In genomic region chr15:85645396-85645795, GRCm38 (mm10) we compare ENCODE assay signal across 8 mouse cellular contexts.
A peak's percentile ranks its signal among the peaks of the same experiment; 100 is the strongest.
DNase-seq lines count a peak whose midpoint lies in the region; ATAC-seq and TF ChIP-seq lines count a peak whose summit lies in the region.

No protein-coding gene starts in this region.

- H3K9me3 ChIP-seq in heart, embryonic 16.5 days (replicated peaks; ENCODE audit: control insufficient read depth, low read length), result no peaks in the 10 kb centered on the region
- no peaks in the 10 kb centered on the region for H3K9me3 ChIP-seq in limb, embryonic 10.5 days (replicated peaks)

- H3K79me2 ChIP-seq in myocyte (ENCODE audit: control insufficient read depth, insufficient read depth), result no peaks in the 10 kb centered on the region

- TF ChIP-seq POLR2A in myocyte (IDR thresholded peaks at IDR 0.05; ENCODE audit: insufficient read length, low read depth), result no peak

- DNase-seq in left cerebral cortex, adult 2 months (ENCODE audit: extremely low spot score in 1 of 2, low spot score in 2 of 2), result no peak
- DNase-seq in left cerebral cortex, postnatal 25 days (ENCODE audit: low spot score in 2 of 2), result no peak
- DNase-seq in limb, embryonic 10.5 days (ENCODE audit: low spot score), result no peak
- DNase-seq in cerebellum, adult 8-10 months, result no peak
- DNase-seq in right cerebral cortex, postnatal 36 days (ENCODE audit: low spot score in 2 of 2), result no peak
- no peak for DNase-seq in right cerebral cortex, postnatal 4 days

- intact Hi-C loops in left cerebral cortex, adult 2 months (cut with DNase I), result no loop called here
- intact Hi-C loops in left cerebral cortex, postnatal 25 days (cut with DNase I), result no loop called here

- WGBS in heart, embryonic 16.5 days, result 48% methylated on average over 8 of the region's 8 CpGs
- WGBS in limb, embryonic 10.5 days, result 57% methylated on average over 8 of the region's 8 CpGs

- no peaks in the 10 kb centered on the region for H3K27me3 ChIP-seq in heart, embryonic 16.5 days (ENCODE audit: control insufficient read depth, insufficient read depth, low read length)
- H3K27me3 ChIP-seq in limb, embryonic 10.5 days (ENCODE audit: low read depth, poor library complexity, severe bottlenecking), result peaks cover 87% of the 10 kb centered on the region
- no peaks in the 10 kb centered on the region for H3K27me3 ChIP-seq in myocyte (ENCODE audit: control insufficient read depth, insufficient read depth, insufficient read length)

- H3ac ChIP-seq in myocyte (ENCODE audit: control insufficient read depth, insufficient read length), result peak overlapping the region; percentile 33

- peak overlapping the region; percentile 85 for H3K27ac ChIP-seq in left cerebral cortex, adult 2 months
- peak overlapping the region; percentile 83 for H3K27ac ChIP-seq in heart, embryonic 16.5 days (ENCODE audit: low read length)
- H3K27ac ChIP-seq in limb, embryonic 10.5 days, result peak overlapping the region; percentile 92

- H3K4me2 ChIP-seq in heart, embryonic 16.5 days (ENCODE audit: low read depth, low read length), result peak overlapping the region; percentile 91
- peak overlapping the region; percentile 85 for H3K4me2 ChIP-seq in myocyte (ENCODE audit: low read depth)

- H3K9ac ChIP-seq in heart, embryonic 16.5 days (ENCODE audit: low read length), result peak overlapping the region; percentile 88

- H3K36me3 ChIP-seq in heart, embryonic 16.5 days (ENCODE audit: control insufficient read depth, insufficient read depth), result no peaks in the 10 kb centered on the region
- no peaks in the 10 kb centered on the region for H3K36me3 ChIP-seq in limb, embryonic 10.5 days
- no peaks in the 10 kb centered on the region for H3K36me3 ChIP-seq in myocyte (ENCODE audit: control insufficient read depth, insufficient read depth)

- TF ChIP-seq CTCF in left cerebral cortex, adult 2 months (IDR thresholded peaks at IDR 0.05), result no peak

- H3K4me1 ChIP-seq in heart, embryonic 16.5 days (ENCODE audit: control insufficient read depth, insufficient read depth, low read length), result peaks cover 16% of the 10 kb centered on the region
- H3K4me1 ChIP-seq in limb, embryonic 10.5 days, result peaks cover 19% of the 10 kb centered on the region

- peak overlapping the region; percentile 44 for H3K4me3 ChIP-seq in left cerebral cortex, adult 2 months
- H3K4me3 ChIP-seq in heart, embryonic 16.5 days (ENCODE audit: low read length), result peak overlapping the region; percentile 69
- peak overlapping the region; percentile 56; the same call in 1 of the 2 replicates for H3K4me3 ChIP-seq in limb, embryonic 10.5 days
- peak overlapping the region; percentile 36 for H3K4me3 ChIP-seq in myocyte

- no peak for ATAC-seq in heart, embryonic 16.5 days (replicated peaks; ENCODE audit: extremely low read depth, insufficient read depth, low FRiP score)

TF ChIP-seq in myocyte, 11 proteins besides CTCF, POLR2A, EP300 and RAD21:
- TF ChIP-seq TCF3 (IDR thresholded peaks at IDR 0.05; ENCODE audit: insufficient read length, low read depth) (no peak), E2F4 (IDR thresholded peaks at IDR 0.05; ENCODE audit: insufficient read depth) (no peak), POLR2AphosphoS2 (IDR thresholded peaks at IDR 0.05; ENCODE audit: insufficient read length, low read depth) (no peak), MAX (IDR thresholded peaks at IDR 0.05; ENCODE audit: low read depth) (no peak), SRF (IDR thresholded peaks at IDR 0.05; ENCODE audit: control insufficient read depth, insufficient read length, low read depth) (no peak), MYOD1 (IDR thresholded peaks at IDR 0.05; ENCODE audit: control insufficient read depth in 1 of 3, insufficient read length in 2 of 3, low read depth in 2 of 3) (no peak), CEBPB (IDR thresholded peaks at IDR 0.05; ENCODE audit: insufficient read depth, poor library complexity, severe bottlenecking) (no peak), MYOG (IDR thresholded peaks at IDR 0.05; ENCODE audit: control insufficient read depth in 1 of 3, insufficient read depth in 1 of 3, insufficient read length in 2 of 3, low read depth in 2 of 3) (no peak), TCF12 (IDR thresholded peaks at IDR 0.05; ENCODE audit: insufficient read depth, poor library complexity, severe bottlenecking) (no peak), REST (IDR thresholded peaks at IDR 0.05; ENCODE audit: insufficient read depth, insufficient read length) (no peak), USF1 (IDR thresholded peaks at IDR 0.05; ENCODE audit: low read depth) (no peak)
